Comparison of ENCODE assay signal across 8 mouse cellular contexts in the genomic region with DNA sequence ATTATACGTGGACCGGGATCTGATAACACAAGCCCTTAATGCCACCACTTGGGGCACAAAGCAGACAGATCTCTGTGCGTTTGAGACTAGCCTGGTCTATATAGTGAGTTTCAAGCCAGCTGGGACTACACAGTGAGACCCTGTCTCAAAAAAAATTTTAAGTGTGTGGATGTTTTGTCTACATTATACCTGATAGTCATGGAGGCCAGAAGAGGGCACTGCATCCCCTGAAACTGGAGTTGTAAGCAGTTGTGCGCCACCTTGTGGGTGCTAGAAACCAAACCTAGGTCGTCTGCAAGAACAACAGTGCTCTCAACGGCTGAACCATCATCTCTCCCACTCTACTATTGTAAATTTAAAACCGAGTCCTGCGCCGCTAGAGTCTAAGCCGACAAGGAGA. TPM values are rescaled to one million over a fixed set of nuclear protein-coding genes. Genes with fewer than 3 reads are reported as not detected.
DNase-seq lines count a peak whose midpoint lies in the region.

No protein-coding gene starts in this region.

- intact Hi-C loops in heart, postnatal 25 days (cut with DNase I): no loop called here
- intact Hi-C loops in left cerebral cortex, postnatal 4 days (cut with DNase I): loop anchor here (5.0 kb wide), 1 partner anchor 407 kb away; no protein-coding TSS in a partner anchor

- DNase-seq in heart, adult 11 months: peak; percentile 94
- no peak for DNase-seq in heart, postnatal 25 days (ENCODE audit: low spot score)
- peak; percentile 73 to 84 for DNase-seq in cerebellum, postnatal 25 days
- DNase-seq in frontal cortex, postnatal 10 days (ENCODE audit: low spot score in 2 of 2): peak; percentile 54 to 75
- DNase-seq in induced T-regulatory cell, adult 2 months (ENCODE audit: low read depth): peak; percentile 92
- DNase-seq in left cerebral cortex, postnatal 4 days: peak; percentile 90
- peak; percentile 89 for DNase-seq in mesoderm, embryonic 11.5 days (ENCODE audit: low read depth, low spot score)
- DNase-seq in right cerebral cortex, postnatal 4 days: peak; percentile 87

RNA-seq across cellular contexts. Expression of gene Cep164, which starts 0.6 kb away (rescaled TPM):
- 1 to 10 TPM; 5.8 to 6.4 TPM for total RNA-seq in heart, postnatal 25 days (2021)
- total RNA-seq in left cerebral cortex, postnatal 4 days (2021): 10 to 100 TPM; 21.6 to 24.0 TPM

RNA-seq across cellular contexts. Expression of gene Bace1, which starts 9.3 kb away (rescaled TPM):
- total RNA-seq in heart, postnatal 25 days (2021): 10 to 100 TPM; 31.6 to 33.1 TPM
- 10 to 100 TPM; 76.6 to 79.3 TPM for total RNA-seq in left cerebral cortex, postnatal 4 days (2021)
